Mouse (Mus musculus) layer of hippocampus, adult 9-10 months (tissue): ENCODE results near the gene Eif2b5.
"Not testable (repeated sequence)": the region's sequence is repeated elsewhere in the genome, so short reads cannot be mapped to it uniquely, and the experiment has no call there.

Experiments
- DNase-seq: peaks from one replicate; pipeline ENCODE4 v3.0.0; 2022; ENCODE audit warnings: low spot score

The Eif2b5 gene

GRCm38 (mm10) chr16:20498677-20499475 is at the start of gene Eif2b5:
Eif2b5 (plus strand) TSS chr16:20498817.
- DNase-seq = peak; percentile 94

- DNase-seq = no peak
Observed at GRCm38 (mm10) chr16:20451774-20452173, 46.8 kb upstream of the Eif2b5 start.

GRCm38 (mm10) chr16:20454155-20454654 is 44.4 kb upstream of the Eif2b5 start:
- DNase-seq = no peak

- no peak for DNase-seq
Observed at GRCm38 (mm10) chr16:20456106-20456505, 42.5 kb upstream of the Eif2b5 start.

- not testable (repeated sequence) for DNase-seq
Observed at GRCm38 (mm10) chr16:20458736-20459135, 39.9 kb upstream of the Eif2b5 start.

GRCm38 (mm10) chr16:20464725-20465124 is 33.9 kb upstream of the Eif2b5 start:
- DNase-seq = no peak

- DNase-seq = no peak
Observed at GRCm38 (mm10) chr16:20470981-20471380, 27.6 kb upstream of the Eif2b5 start.

GRCm38 (mm10) chr16:20471686-20472085 is 26.9 kb upstream of the Eif2b5 start:
- no peak for DNase-seq

GRCm38 (mm10) chr16:20473748-20474147 is 24.9 kb upstream of the Eif2b5 start:
- DNase-seq = no peak

GRCm38 (mm10) chr16:20474211-20474610 is 24.4 kb upstream of the Eif2b5 start:
- DNase-seq = no peak

GRCm38 (mm10) chr16:20474786-20475185 is 23.8 kb upstream of the Eif2b5 start:
- no peak for DNase-seq

- DNase-seq = no peak
Observed at GRCm38 (mm10) chr16:20475335-20475734, 23.3 kb upstream of the Eif2b5 start.

GRCm38 (mm10) chr16:20476857-20477256 is 21.8 kb upstream of the Eif2b5 start:
- no peak for DNase-seq

GRCm38 (mm10) chr16:20477270-20477669 is 21.3 kb upstream of the Eif2b5 start:
- no peak for DNase-seq

GRCm38 (mm10) chr16:20478504-20478903 is 20.1 kb upstream of the Eif2b5 start:
- DNase-seq = no peak

- DNase-seq = not testable (repeated sequence)
Observed at GRCm38 (mm10) chr16:20479026-20479760, 19.4 kb upstream of the Eif2b5 start.

GRCm38 (mm10) chr16:20480115-20480514 is 18.5 kb upstream of the Eif2b5 start:
- DNase-seq = no peak

GRCm38 (mm10) chr16:20481746-20482145 is 16.9 kb upstream of the Eif2b5 start:
- DNase-seq = no peak

GRCm38 (mm10) chr16:20483716-20484115 is 14.9 kb upstream of the Eif2b5 start:
- not testable (repeated sequence) for DNase-seq

- no peak for DNase-seq
Observed at GRCm38 (mm10) chr16:20485061-20485460, 13.6 kb upstream of the Eif2b5 start.

GRCm38 (mm10) chr16:20486048-20486447 is 12.6 kb upstream of the Eif2b5 start:
- no peak for DNase-seq

GRCm38 (mm10) chr16:20488151-20488550 is 10.5 kb upstream of the Eif2b5 start:
- DNase-seq = no peak

GRCm38 (mm10) chr16:20488751-20489150 is 9.9 kb upstream of the Eif2b5 start:
- DNase-seq = not testable (repeated sequence)
